Mouse (Mus musculus) right cerebral cortex, postnatal 10 days (tissue): ENCODE results near the gene Dpyd.
A peak's percentile ranks its signal among the peaks of the same experiment; 100 is the strongest.

Experiments used
- DNase-seq, 2 experiments: peaks; one replicate each; pipeline ENCODE4 v3.0.0; 2021; ENCODE audit warnings: low spot score in 2 of 2

The Dpyd gene

GRCm38 (mm10) chr3:118676052-118676777, 114.3 kb downstream of the Dpyd start:
- no peak for DNase-seq

- DNase-seq, result no peak
Observed at GRCm38 (mm10) chr3:118680803-118681202, 118.9 kb downstream of the Dpyd start.

- DNase-seq, result no peak
Observed at GRCm38 (mm10) chr3:118750269-118750668, 188.3 kb downstream of the Dpyd start.

DNA sequence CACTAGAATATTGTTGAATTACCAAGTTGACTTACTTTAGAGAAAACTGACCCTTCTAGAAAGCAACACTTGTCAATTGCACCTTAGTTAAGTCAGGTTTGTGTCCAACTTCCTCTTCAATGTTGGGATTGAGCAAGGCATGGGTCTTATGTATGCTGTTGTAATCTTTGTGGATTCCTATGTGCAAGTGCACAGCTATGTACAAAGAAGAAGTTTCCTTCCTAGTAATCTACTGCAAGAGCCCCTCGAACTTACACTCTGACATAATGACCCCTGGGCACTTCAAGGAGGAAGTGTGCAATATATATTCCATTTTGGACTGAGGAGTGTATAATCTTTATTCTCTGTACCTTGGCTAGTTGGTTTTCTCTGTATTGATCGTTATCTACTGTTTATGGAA, 191.7 kb downstream of the Dpyd start:
- DNase-seq, result no peak

DNA sequence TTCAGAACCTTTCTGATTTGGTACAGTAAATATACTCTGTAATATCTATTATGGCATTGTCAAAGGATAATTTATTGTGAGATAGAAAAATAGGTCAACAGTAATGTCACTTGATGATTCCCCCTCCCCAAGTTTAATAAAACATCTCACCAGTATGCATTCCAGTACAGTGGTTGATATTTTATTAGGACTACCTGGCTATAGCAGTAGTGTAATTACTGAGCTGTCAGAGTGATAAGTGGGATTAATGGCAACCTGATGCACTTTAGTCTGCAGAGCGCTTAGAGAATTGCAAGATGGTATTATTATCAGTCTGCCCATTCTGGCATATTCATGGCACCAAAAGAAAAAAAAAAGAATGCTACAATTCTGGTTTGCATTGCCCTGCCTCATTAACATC, 194.2 kb downstream of the Dpyd start:
- no peak for DNase-seq

- no peak for DNase-seq
Observed at GRCm38 (mm10) chr3:118812885-118813284, 251.0 kb downstream of the Dpyd start.

DNA sequence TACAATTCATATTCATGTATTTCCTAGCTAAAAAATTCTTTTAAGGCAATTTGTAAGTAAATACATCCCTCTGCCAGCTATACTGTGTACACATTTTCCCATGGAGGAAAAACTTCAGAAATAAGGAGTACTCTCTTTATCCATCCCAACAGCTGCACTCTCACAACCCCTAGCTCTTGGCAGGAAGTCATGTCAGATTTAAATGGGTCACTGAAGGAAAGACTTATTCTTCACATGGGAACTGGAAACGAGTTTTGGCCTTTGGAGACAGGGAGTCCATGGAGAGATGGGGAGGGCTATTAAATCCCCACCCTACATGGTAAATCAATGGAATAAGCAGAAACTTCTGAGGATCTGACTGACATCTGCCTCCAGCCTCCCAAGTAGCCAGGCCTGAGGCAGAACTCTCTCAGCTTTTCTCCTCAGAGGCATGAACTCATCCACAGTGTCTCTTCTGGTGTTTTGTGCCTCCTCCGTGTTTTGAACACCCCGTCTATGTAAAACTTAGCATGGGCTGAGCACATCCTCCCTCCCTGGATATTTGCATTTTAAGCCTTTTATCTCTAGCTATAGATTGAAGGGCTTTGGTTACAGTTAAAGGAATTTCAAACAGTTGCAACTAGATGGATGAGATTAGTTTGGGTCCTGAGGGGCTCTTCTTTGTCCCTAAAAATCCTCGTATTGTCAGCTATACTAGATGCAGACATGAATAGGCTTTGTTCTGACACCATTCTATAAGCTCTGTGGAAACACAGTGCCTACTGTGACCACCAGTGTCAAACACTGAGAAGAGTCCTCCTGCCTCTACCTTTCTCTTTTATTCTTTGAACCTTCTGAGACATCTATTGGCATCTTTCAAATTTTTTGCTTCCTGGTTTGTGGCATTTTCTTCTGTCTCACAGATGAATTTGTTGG, 288.9 kb downstream of the Dpyd start:
- DNase-seq, result no peak

DNA sequence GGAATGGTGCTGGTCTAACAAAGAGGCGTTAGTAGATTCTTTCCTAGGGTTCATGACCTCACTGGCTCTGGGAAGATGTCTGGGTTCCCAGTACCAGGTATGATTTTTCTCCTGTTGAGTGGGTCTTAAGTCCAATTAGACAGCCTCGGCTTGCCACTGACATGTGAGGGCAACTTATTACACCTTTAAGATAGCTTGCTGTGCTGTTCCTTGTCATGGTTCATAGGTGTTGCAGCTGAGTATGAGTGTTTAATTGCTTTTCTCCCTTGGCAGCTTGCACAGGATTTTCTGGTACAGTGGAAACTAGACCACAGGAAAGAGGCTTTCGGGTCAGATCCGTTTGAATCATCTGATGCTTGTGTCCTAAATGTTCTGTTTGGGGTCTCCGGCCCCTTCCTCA, 290.8 kb downstream of the Dpyd start:
- no peak for DNase-seq

GRCm38 (mm10) chr3:118855411-118855810, 293.5 kb downstream of the Dpyd start:
- DNase-seq, result no peak

DNA sequence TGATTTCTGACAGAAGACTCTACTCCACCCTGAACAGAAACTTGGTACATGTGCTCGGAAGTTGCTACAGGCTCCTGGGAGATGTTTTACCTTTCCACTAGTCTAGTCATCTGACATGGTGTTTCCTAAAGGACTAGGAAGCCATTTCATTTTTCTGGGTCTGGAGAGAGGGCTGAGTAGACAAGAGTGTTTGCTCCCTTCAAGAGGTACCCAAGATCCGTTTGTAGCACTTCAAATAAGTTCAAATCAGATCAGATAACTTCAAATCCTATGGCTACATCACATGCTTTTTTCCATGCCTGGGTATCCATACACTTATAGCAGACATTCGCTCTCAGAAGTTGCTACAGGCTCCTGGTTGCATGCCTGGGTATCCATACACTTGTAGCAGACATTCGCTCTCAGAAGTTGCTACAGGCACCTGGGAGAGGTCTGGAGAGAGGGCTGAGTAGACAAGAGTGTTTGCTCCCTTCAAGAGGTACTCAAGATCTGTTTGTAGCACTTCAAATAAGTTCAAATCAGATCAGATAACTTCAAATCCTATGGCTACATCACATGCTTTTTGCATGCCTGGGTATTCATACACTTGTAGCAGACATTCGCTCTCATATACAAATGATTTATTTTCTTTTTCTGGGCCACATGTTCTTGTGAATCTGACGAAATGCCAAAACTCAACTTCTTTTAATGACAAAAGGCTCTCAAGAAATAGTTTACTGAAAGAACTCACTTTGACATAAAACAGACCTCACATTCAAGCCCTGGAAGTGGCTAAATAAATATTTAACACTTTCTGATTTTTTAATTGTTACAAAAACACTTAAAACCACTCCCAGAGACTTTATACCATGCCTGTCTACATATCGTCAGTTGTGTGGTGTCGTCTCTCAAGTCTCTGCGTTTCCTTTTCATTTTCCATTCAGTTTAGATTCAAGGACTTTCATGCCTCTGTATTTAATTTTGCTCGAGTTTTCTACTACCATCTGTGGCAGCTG, 307.5 kb downstream of the Dpyd start:
- DNase-seq, result no peak

- no peak for DNase-seq
Observed at GRCm38 (mm10) chr3:118875871-118876270, 313.9 kb downstream of the Dpyd start.

- DNase-seq, result no peak
Observed at GRCm38 (mm10) chr3:118899036-118899435, 337.1 kb downstream of the Dpyd start.

DNA sequence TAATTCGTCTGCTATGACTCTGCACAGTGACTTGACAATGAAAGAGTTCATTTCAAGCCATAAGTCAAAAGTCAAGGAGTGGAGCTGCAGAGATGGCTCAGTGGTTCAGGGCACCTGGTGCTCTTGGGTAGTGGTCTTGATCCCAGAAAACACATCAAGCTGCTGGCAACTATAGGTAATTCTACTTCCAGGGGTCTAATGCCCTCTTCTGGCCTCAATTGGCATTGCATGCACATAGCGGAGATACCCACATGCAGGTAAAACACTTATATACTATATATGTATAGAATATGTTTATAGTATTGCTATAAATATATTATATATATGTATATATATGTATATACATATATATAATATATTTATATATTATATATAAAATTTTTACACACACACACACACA, 429.4 kb downstream of the Dpyd start:
- no peak for DNase-seq

DNA sequence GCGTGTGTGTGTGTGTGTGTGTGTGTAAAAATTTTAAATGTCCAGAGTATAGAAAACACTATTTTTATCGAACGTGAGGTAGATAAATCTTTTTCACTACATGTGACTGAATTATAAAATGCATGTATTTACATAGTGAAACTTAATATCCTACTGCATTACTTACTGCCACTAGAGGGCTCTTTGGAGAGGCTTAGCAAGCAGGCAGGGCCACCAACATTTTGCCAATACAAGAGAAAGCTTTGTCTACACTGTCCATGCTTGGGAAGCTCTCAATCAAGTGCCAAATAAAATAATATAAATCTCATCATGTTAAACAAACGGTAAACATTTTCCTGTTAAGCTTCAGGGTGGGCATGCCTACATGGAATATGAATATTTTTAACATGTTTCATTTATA, 429.9 kb downstream of the Dpyd start:
- no peak for DNase-seq

DNA sequence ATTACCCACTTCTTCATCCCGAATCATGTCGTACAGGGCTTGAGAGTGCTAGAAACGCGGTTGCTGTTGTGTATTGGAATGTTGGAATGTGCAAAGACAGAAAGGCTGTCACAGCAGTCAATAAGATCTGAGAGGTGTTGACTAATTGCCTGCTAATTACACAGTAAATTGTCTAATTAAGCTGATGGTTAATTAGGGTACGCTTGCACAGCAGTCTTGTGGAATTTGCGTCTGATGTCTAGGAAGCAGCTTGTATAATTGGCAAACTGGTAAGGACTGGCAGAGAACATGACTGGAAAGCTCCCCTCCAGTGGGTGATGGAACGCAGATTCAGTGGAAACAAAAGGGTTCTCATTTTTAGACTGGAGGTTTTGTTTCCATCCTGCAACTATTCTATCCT, 459.3 kb downstream of the Dpyd start:
- DNase-seq, result peak in 1 of 2 experiments; percentile 22

- no peak for DNase-seq
Observed at GRCm38 (mm10) chr3:119042611-119043010, 480.7 kb downstream of the Dpyd start.

DNA sequence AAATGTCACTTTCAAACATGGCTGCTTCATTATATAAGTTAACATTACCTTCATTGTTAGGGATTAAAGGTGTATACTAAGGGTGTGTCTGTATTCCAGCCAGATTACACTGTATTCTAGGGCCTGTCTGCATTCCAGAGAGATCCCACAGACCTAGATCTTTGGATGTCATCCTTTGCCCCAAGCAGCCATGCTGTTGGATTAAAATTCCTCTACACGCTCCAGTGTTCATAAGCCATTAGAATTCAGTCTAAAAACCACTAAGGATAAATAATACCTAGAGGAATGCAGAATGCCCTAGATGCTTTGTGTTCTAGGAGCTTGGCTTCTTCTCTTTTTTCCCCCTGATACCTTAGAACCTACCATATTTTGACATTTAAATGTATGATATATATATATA, 494.2 kb downstream of the Dpyd start:
- no peak for DNase-seq

GRCm38 (mm10) chr3:119063214-119063613, 501.3 kb downstream of the Dpyd start:
- no peak for DNase-seq

GRCm38 (mm10) chr3:119063642-119064041, 501.7 kb downstream of the Dpyd start:
- DNase-seq, result no peak

DNA sequence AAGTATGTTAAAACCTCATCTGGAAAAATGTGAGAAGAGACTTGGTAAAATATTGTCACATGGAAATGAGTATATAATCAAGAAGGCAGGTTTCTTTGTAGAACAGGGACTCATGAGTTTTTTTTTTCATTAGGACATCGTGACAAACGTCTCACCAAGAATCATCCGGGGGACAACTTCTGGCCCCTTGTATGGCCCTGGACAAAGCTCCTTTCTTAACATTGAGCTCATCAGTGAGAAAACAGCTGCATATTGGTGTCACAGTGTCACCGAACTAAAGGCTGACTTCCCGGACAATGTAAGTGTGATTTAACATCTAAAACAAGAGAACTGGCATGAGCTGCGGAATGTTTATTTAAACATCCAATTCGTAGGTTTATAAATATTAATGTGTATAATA, 502.8 kb downstream of the Dpyd start:
- DNase-seq, result no peak

GRCm38 (mm10) chr3:119067221-119067620, 505.3 kb downstream of the Dpyd start:
- peak in 1 of 2 experiments; percentile 19 for DNase-seq

- no peak for DNase-seq
Observed at GRCm38 (mm10) chr3:119086618-119087017, 524.7 kb downstream of the Dpyd start.
